Mouse (Mus musculus): ENCODE results near the gene Vmn1r40.

Gene Vmn1r40

GRCm38 (mm10) chr6:89707240-89707639, at the start of gene Vmn1r40:
TSS of gene Vmn1r40 (plus strand) at chr6:89707540.
- no peak for DNase-seq (ENCODE audit: low read depth, low spot score)

DNA sequence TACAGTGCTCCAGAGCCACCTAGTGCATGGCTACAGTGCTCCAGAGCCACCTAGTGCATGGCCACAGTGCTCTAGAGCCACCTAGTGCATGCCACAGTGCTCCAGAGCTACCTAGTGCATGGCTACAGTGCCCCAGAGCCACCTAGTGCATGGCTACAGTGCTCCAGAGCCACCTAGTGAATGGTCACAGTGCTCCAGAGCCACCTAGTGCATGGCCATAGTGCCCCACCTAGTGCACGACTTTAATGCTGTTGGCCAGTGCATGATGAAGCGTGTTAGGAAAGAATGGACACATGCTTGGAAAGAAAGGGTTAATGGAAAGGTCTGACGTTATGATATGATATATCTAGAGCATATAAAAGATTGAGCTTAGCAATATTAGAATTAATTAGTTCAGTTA, 49.0 kb upstream of the Vmn1r40 start:
- no peak for DNase-seq (ENCODE audit: low read depth, low spot score)

- DNase-seq (ENCODE audit: low read depth, low spot score) = no peak
These were observed 48.4 kb upstream of the Vmn1r40 start for GRCm38 (mm10) chr6:89658931-89659330.

DNA sequence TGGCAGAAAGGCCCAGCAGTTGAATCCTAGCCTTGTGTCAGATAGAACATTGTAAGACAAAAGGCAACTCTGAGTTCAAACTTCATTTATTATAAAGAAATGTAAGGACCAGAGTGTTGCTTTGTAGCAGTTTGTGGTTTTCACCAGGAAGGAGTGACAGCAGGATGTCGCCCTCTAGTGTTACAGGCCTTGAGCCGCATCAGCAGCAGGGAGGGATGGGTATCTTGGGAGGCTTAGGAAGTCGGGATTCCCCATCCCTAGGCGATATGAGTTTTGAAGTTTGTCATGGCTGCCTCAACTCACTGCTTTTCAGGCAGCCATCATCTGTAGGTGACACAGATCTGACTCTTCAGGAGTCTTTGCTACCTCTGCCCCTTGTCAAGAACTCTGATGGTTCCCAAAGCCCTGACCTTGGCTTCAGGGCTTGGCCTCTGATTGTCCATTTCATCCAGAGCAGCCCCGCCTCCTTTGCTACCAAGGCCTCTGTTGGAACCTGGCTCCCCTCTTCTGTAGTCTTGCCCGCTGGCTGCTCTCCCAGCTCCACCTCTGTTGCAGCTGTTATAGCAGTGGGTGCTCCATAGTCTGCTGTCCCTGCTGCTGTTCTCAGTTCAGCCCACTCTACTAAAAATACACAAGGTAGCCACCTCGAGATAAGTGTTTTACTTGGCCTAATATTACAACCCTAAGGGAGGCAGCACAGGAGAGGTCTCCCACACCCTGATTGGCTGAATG, 47.5 kb upstream of the Vmn1r40 start:
- DNase-seq (ENCODE audit: low read depth, low spot score) = peak; percentile 56

GRCm38 (mm10) chr6:89660490-89660889, 46.9 kb upstream of the Vmn1r40 start:
- DNase-seq (ENCODE audit: low read depth, low spot score) = no peak

- DNase-seq (ENCODE audit: low read depth, low spot score) = no peak
These were observed 44.8 kb upstream of the Vmn1r40 start for GRCm38 (mm10) chr6:89662521-89662920.

GRCm38 (mm10) chr6:89665155-89665554, 42.2 kb upstream of the Vmn1r40 start:
- DNase-seq (ENCODE audit: low read depth, low spot score) = no peak

- no peak for DNase-seq (ENCODE audit: low read depth, low spot score)
These were observed 41.7 kb upstream of the Vmn1r40 start for GRCm38 (mm10) chr6:89665667-89666066.

- no peak for DNase-seq (ENCODE audit: low read depth, low spot score)
These were observed 40.4 kb upstream of the Vmn1r40 start for GRCm38 (mm10) chr6:89666976-89667375.

- no peak for DNase-seq (ENCODE audit: low read depth, low spot score)
These were observed 37.8 kb upstream of the Vmn1r40 start for GRCm38 (mm10) chr6:89669556-89669955.

- DNase-seq (ENCODE audit: low read depth, low spot score) = no peak
These were observed 35.9 kb upstream of the Vmn1r40 start for GRCm38 (mm10) chr6:89671431-89671830.

DNA sequence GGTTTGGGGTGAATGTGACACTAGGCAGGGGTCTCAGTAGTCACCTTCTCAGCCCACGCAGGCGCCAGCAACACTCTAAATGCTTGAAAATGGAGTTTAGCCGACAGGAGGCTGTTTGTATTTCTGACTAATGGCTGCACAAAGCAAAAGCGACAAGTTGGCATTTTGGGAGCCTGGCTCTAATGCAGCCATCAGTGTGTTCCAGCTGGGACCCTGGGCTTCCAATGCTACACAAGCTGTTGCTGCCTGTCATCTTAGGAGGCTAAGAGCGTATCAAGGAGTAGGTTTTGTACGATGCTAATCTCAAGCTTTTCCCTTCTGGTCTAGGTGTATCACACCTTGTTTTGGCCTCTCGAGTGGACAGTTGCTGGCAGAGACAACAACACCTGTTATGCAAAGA, 34.7 kb upstream of the Vmn1r40 start:
- DNase-seq (ENCODE audit: low read depth, low spot score) = no peak

GRCm38 (mm10) chr6:89673135-89673780, 34.1 kb upstream of the Vmn1r40 start:
- no peak for DNase-seq (ENCODE audit: low read depth, low spot score)

GRCm38 (mm10) chr6:89678522-89678921, 28.8 kb upstream of the Vmn1r40 start:
- no peak for DNase-seq (ENCODE audit: low read depth, low spot score)

DNA sequence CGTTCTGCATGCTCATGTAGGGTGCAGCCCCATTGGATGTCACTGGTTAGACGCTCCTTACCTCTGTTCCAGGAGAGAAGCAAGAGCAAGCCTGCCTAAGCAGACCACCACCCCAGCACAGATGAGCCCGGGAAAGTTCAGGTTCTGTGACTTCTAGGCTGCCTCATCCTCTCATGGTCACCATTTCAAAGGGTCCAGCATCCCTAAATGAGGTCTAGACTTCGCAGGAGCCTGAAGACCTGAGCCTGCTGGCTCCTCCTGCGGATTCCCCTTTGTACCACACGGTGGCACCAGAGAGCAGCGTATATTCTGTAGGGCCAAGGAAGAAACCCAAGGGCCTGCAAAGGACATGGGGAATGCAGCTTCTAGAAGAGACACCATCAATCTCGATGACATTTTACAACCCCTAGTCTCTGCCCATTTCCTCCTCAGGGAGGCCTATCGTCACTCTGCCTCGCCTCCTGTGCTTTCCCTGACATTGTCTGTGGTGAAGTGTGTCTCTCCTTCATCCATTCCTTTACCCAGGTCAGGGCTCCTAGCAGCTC, 28.0 kb upstream of the Vmn1r40 start:
- peak; percentile 79 for DNase-seq (ENCODE audit: low read depth, low spot score)

DNA sequence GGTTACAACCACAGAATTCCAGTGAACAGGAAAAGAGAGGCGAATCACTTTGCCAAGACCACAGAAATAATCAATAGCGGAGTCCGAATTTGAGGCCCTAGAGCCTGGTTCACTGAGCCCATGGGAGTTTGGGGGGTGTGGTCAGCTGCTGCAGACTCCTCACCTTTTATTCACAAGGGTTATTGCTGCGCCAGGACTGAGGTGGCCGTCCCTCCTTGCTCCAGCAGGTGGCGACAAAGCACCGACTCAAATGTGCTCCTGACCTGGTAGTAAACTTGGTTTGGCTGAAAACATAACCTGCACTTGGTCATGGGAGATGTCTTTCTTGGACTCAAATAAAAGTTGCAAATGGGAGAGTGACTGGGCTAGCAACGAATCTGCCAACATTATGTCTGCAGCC, 27.2 kb upstream of the Vmn1r40 start:
- peak; percentile 89 for DNase-seq (ENCODE audit: low read depth, low spot score)

- no peak for DNase-seq (ENCODE audit: low read depth, low spot score)
These were observed 23.1 kb upstream of the Vmn1r40 start for GRCm38 (mm10) chr6:89684231-89684630.

DNA sequence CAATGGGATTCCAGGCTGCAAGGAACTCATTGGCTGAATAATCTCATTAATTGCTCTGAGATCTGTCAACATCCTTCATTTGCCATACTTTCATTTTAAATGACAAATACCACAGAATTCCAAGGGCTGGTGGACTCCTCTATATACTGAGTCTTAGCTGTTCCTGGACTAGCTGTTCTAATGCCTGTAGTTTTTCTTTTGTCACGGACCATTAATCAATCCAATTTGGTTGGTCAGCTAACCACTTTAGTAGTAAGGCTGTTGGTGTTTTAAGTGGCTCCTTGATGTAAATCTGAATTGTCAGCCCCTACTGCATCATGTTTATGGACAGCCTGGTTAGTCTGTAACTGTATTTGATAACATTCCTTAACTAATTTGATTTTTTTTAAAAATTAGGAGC, 20.2 kb upstream of the Vmn1r40 start:
- no peak for DNase-seq (ENCODE audit: low read depth, low spot score)

DNA sequence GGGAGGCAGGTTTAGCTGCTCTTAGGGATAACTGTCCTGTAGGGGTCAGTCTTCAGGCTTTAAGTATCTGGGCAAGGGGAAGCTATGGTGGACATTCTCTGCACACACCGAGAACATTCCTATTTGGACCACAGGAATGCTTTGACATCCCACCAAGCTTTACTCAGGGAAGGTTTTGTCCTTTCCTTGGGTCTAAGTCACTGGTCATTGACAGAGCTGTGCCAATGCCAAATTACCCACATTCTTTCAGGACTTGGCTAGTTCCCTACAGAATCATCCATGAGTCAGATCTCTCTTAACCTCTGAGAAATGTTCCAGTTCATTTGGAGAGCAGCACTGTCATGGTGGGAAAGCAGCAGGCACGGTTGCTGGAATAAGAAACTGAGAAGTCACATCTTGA, 716 bp upstream of the Vmn1r40 start:
- DNase-seq (ENCODE audit: low read depth, low spot score) = peak; percentile 4

DNA sequence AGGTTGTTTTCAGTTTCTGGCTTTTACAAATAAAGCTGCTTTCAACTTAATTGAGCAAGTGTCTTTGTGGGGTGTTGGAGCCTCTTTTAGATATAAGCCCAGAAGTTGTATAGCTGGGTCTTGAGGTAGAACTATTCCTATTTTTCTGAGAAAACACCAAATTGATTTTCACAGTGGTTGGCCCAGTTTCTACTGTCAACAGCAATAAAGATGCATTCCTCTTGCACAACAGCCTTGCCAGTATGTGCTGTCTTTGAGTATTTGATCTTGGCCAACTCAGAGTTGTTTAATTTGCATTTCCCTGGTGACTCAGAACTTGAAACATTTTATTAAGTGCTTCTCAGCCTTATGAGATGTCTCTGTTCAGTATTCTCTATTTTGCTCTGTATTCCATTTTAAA, 10.7 kb downstream of the Vmn1r40 start:
- DNase-seq (ENCODE audit: low read depth, low spot score) = no peak

DNA sequence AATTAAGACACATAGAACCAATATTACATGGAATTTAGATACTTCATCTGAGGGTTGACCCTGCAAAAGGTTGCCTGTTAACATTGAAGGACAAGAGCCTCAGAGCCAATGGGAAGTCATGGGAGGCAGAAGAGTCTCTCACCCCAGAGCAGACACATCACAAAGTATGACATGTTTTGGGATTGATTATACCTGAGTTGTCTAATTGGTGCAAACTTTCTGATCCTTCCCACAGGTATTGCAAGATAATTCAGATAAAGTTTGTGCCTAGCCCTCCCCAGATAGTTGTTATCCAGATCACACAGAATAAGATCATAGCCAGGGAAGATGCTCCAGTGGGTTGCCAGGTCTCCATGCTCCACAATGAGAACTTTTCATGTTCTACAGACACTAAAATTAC, 33.1 kb downstream of the Vmn1r40 start, which contains the start of gene Vmn1r41:
Gene Vmn1r41, plus strand, starts transcription at position 301 of the 400 bp plus-strand sequence.
- no peak for DNase-seq (ENCODE audit: low read depth, low spot score)

- no peak for DNase-seq (ENCODE audit: low read depth, low spot score)
These were observed 35.5 kb downstream of the Vmn1r40 start for GRCm38 (mm10) chr6:89742811-89743210.
